ENCODE assay signal across 20 mouse cellular contexts in the genomic region with DNA sequence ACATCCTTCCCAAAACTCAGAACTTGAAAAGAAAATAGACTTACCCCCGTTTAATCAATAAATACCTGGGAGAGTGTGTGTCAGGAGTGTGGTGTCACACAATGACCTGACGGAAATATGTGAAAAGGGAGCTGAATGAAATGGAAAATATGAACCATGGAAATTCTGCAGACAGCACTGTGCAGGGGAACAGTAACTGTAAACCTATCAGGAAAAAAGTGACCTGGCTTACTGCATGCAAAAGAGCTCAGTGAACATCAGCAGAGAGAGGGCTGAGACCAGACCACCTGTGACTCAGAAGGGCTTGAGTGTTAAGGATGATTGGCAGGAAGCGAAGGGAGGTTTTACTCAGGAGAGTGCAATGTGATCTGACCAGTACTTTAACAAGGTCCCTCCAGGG. TPM values are rescaled to one million over a fixed set of nuclear protein-coding genes. Genes with fewer than 3 reads are reported as not detected.
DNase-seq lines count a peak whose midpoint lies in the region; ATAC-seq and TF ChIP-seq lines count a peak whose summit lies in the region.
"Had no signal": no experiment of that assay in that cellular context is flagged by ENCODE, and none has a peak within 500 bp of the region (broad histone marks: within the 10 kb centered on the region; RNA-seq: fewer than 3 reads in every experiment).

No protein-coding gene starts in this region.

- dilution Hi-C loops in CH12.LX (cut with MboI; ENCODE audit: extremely low pct_ligation_motif_present, extremely low pct_unique_long_range_greater_than_20kb, low sequenced_read_pairs) = no loop called here

- no peak for TF ChIP-seq CTCF in CH12.LX (conservative IDR thresholded peaks at IDR 0.05 in 1 of 2, IDR thresholded peaks at IDR 0.05 in 1 of 2; ENCODE audit: low read depth in 2 of 2, low read length in 2 of 2)

- no peak; the same call in 1 of the 2 replicates for TF ChIP-seq RAD21 in CH12.LX (IDR thresholded peaks at IDR 0.05; ENCODE audit: low read depth, low read length)

- no peak overlapping the region; the same call in 1 of the 2 replicates for H3K27ac ChIP-seq in CH12.LX (ENCODE audit: insufficient read depth, low read depth)
- no peak overlapping the region for H3K27ac ChIP-seq in midbrain, embryonic 13.5 days

- in situ Hi-C loops in CH12.LX (cut with MboI; ENCODE audit: low pct_ligation_motif_present, low pct_unique_long_range_greater_than_20kb, low sequenced_read_pairs) = no loop called here

- no peak overlapping the region for H3K9ac ChIP-seq in CH12.LX (ENCODE audit: insufficient read depth, low read depth)
- H3K9ac ChIP-seq in midbrain, embryonic 13.5 days (replicated peaks) = no peak overlapping the region

- 91% methylated on average over 3 of the region's 3 CpGs for WGBS in midbrain, embryonic 13.5 days

- H3K27me3 ChIP-seq in CH12.LX (replicated peaks) = no peaks in the 10 kb centered on the region
- H3K27me3 ChIP-seq in midbrain, embryonic 13.5 days = no peaks in the 10 kb centered on the region
- H3K27me3 ChIP-seq: Patski had no signal

- H3K4me1 ChIP-seq in CH12.LX (ENCODE audit: control insufficient read depth in 1 of 2, insufficient read depth in 2 of 2) = peaks cover 6 to 31% of the 10 kb centered on the region in 2 experiments
- H3K4me1 ChIP-seq in midbrain, embryonic 13.5 days (replicated peaks) = no peaks in the 10 kb centered on the region

- H3K36me3 ChIP-seq in CH12.LX (replicated peaks in 1 of 2; ENCODE audit: control insufficient read depth in 1 of 2, insufficient read depth in 1 of 2, low read length in 1 of 2) = peaks cover 43 to 64% of the 10 kb centered on the region in 2 experiments
- peaks cover 44% of the 10 kb centered on the region for H3K36me3 ChIP-seq in midbrain, embryonic 13.5 days

- no peak for ATAC-seq in midbrain, embryonic 13.5 days
- ATAC-seq: activated CD4-positive, CD25-positive, alpha-beta regulatory T cell, adult 4 months; CD4-positive, CD25-positive, alpha-beta regulatory T cell, adult 4 months; Patski had no signal

- DNase-seq in 3T3-L1 (ENCODE audit: low read depth, low spot score) = peak; percentile 22
- peak; percentile 76 for DNase-seq in CH12.LX (ENCODE audit: extremely low read depth)
- DNase-seq in gastrocnemius, postnatal 25 days = no peak
- DNase-seq: adrenal gland, adult 2 months; adrenal gland, adult 8-10 months; adrenal gland, postnatal 10 days; adrenal gland, postnatal 14 days; adrenal gland, postnatal 25 days; adrenal gland, postnatal 36 days; B cell, adult 2 months; cerebellum, adult 11 months; cerebellum, adult 11-12 months; cerebellum, adult 18-20 months; cerebellum, adult 2 months; cerebellum, adult 8-10 months had no signal

- TF ChIP-seq POLR2A in CH12.LX (IDR thresholded peaks at IDR 0.05; ENCODE audit: low read depth, low read length) = no peak

- H3K4me2 ChIP-seq in CH12.LX (ENCODE audit: insufficient read depth, low read depth, poor library complexity, severe bottlenecking) = no peak overlapping the region; the same call in 1 of the 2 replicates
- H3K4me2 ChIP-seq in midbrain, embryonic 13.5 days (replicated peaks) = no peak overlapping the region

- H3K79me2 ChIP-seq in CH12.LX (replicated peaks; ENCODE audit: control insufficient read depth, extremely low read depth, insufficient read depth, poor library complexity, severe bottlenecking) = no peaks in the 10 kb centered on the region; the same call in 1 of the 2 replicates

- peak; percentile 95 for TF ChIP-seq EP300 in CH12.LX (IDR thresholded peaks at IDR 0.05; ENCODE audit: low read length)

- no peak overlapping the region for H3K4me3 ChIP-seq in CH12.LX (replicated peaks in 1 of 3; ENCODE audit: low read depth in 2 of 3, low read length in 2 of 3, poor library complexity in 1 of 3)
- H3K4me3 ChIP-seq in midbrain, embryonic 13.5 days (replicated peaks) = no peak overlapping the region

- no peaks in the 10 kb centered on the region for H3K9me3 ChIP-seq in CH12.LX (replicated peaks; ENCODE audit: low read length)
- H3K9me3 ChIP-seq in midbrain, embryonic 13.5 days = no peaks in the 10 kb centered on the region
- H3K9me3 ChIP-seq: G1E had no signal

TF ChIP-seq in CH12.LX, 34 proteins besides CTCF, POLR2A, EP300 and RAD21:
- no peak for TF ChIP-seq ZC3H11A (IDR thresholded peaks at IDR 0.05; ENCODE audit: low read depth, low read length)
- no peak for TF ChIP-seq PAX5 (IDR thresholded peaks at IDR 0.05; ENCODE audit: low read length)
- TF ChIP-seq ZKSCAN1 (IDR thresholded peaks at IDR 0.05; ENCODE audit: borderline replicate concordance, low read depth, low read length) = no peak
- TF ChIP-seq KAT2A (IDR thresholded peaks at IDR 0.05; ENCODE audit: insufficient replicate concordance, low read length) = no peak
- TF ChIP-seq HCFC1 (IDR thresholded peaks at IDR 0.05; ENCODE audit: low read depth, low read length) = no peak
- no peak for TF ChIP-seq SMC3 (IDR thresholded peaks at IDR 0.05; ENCODE audit: low read depth, low read length)
- TF ChIP-seq ZNF384 (IDR thresholded peaks at IDR 0.05; ENCODE audit: low read depth, low read length) = no peak
- no peak for TF ChIP-seq NRF1 (IDR thresholded peaks at IDR 0.05; ENCODE audit: low read depth, low read length)
- peak; percentile 72 for TF ChIP-seq BHLHE40 (IDR thresholded peaks at IDR 0.05; ENCODE audit: low read depth, low read length)
- TF ChIP-seq MEF2A (IDR thresholded peaks at IDR 0.05; ENCODE audit: borderline replicate concordance, low read depth, low read length) = peak; percentile 55
- no peak for TF ChIP-seq USF1 (IDR thresholded peaks at IDR 0.05; ENCODE audit: low read depth, low read length)
- no peak for TF ChIP-seq E2F4 (IDR thresholded peaks at IDR 0.05; ENCODE audit: insufficient replicate concordance, low read depth, low read length)
- peak; percentile 38; the same call in 1 of the 2 replicates for TF ChIP-seq SIN3A (IDR thresholded peaks at IDR 0.05; ENCODE audit: low read length)
- no peak for TF ChIP-seq MYC (IDR thresholded peaks at IDR 0.05; ENCODE audit: low read depth, low read length)
- no peak for TF ChIP-seq NELFE (IDR thresholded peaks at IDR 0.05; ENCODE audit: low read depth, low read length)
- peak; percentile 44; the same call in 1 of the 2 replicates for TF ChIP-seq CHD2 (IDR thresholded peaks at IDR 0.05; ENCODE audit: low read length)
- TF ChIP-seq RCOR1 (conservative IDR thresholded peaks at IDR 0.05; ENCODE audit: low read depth, low read length) = no peak
- TF ChIP-seq POLR2AphosphoS2 (IDR thresholded peaks at IDR 0.05; ENCODE audit: low read depth, low read length) = no peak
- TF ChIP-seq TCF12 (IDR thresholded peaks at IDR 0.05; ENCODE audit: low read depth, low read length) = peak; percentile 54; the same call in 1 of the 2 replicates
- no peak for TF ChIP-seq GABPA (IDR thresholded peaks at IDR 0.05; ENCODE audit: insufficient replicate concordance, low read depth, low read length)
- TF ChIP-seq JUND (conservative IDR thresholded peaks at IDR 0.05; ENCODE audit: low read depth, low read length) = peak; percentile 94
- TF ChIP-seq MAFK (IDR thresholded peaks at IDR 0.05; ENCODE audit: insufficient replicate concordance, low read length) = 0 out of 2 replicates have a peak, but pooled peaks have one; percentile 33
- peak; percentile 48; the same call in 1 of the 2 replicates for TF ChIP-seq IRF4 (IDR thresholded peaks at IDR 0.05; ENCODE audit: low read depth, low read length)
- no peak for TF ChIP-seq TBP (conservative IDR thresholded peaks at IDR 0.05; ENCODE audit: low read depth, low read length)
- TF ChIP-seq CHD1 (IDR thresholded peaks at IDR 0.05; ENCODE audit: low read depth, low read length) = no peak
- TF ChIP-seq MAX (IDR thresholded peaks at IDR 0.05; ENCODE audit: low read length) = no peak
- peak; percentile 35; the same call in 1 of the 2 replicates for TF ChIP-seq MXI1 (IDR thresholded peaks at IDR 0.05; ENCODE audit: low read depth, low read length)
- peak; percentile 93 for TF ChIP-seq JUN (IDR thresholded peaks at IDR 0.05; ENCODE audit: insufficient read depth, low read depth, low read length)
- no peak for TF ChIP-seq UBTF (IDR thresholded peaks at IDR 0.05; ENCODE audit: low read depth, low read length)
- TF ChIP-seq ZMIZ1 (IDR thresholded peaks at IDR 0.05; ENCODE audit: low read depth, low read length) = no peak
- TF ChIP-seq MAZ (IDR thresholded peaks at IDR 0.05; ENCODE audit: low read depth, low read length) = no peak
- no peak for TF ChIP-seq USF2 (conservative IDR thresholded peaks at IDR 0.05; ENCODE audit: low read depth, low read length)
- TF ChIP-seq ELF1 (IDR thresholded peaks at IDR 0.05; ENCODE audit: low read depth, low read length) = no peak
- peak; percentile 96 for TF ChIP-seq ETS1 (conservative IDR thresholded peaks at IDR 0.05; ENCODE audit: low read depth, low read length)

RNA-seq across cellular contexts. Expression of gene Crot, which starts 11.7 kb away (rescaled TPM):
- total RNA-seq in CH12.LX (2012; rRNA removed) = 12.4 and 13.4 TPM in 2 replicates
- 18.2 and 22.4 TPM in 2 replicates for total RNA-seq in CH12.LX (2014; rRNA removed)
- 12.0 and 13.5 TPM in 2 replicates for polyA plus RNA-seq in CH12.LX (2012; ENCODE audit: insufficient read length, low read depth)
- 17.8 and 19.2 TPM in 2 replicates for polyA plus RNA-seq in midbrain, embryonic 13.5 days (2015; fragmentation: Nextera tagmentation; extraction: Ambion mirVana)
- 10 to 100 TPM; 22.6 to 24.4 TPM for total RNA-seq in gastrocnemius, postnatal 25 days (2021)
